Mouse (Mus musculus) kidney, postnatal 14 days (tissue): ENCODE results near the gene Prss12.
"Not testable (repeated sequence)": the region's sequence is repeated elsewhere in the genome, so short reads cannot be mapped to it uniquely, and the experiment has no call there.

Source experiments
- DNase-seq: peaks from one replicate; pipeline ENCODE4 v3.0.0; 2022; ENCODE audit warnings: mixed read lengths

The Prss12 gene

GRCm38 (mm10) chr3:123481266-123481665 lies 34.6 kb downstream of the Prss12 start:
- no peak for DNase-seq

GRCm38 (mm10) chr3:123491814-123492213 lies 45.1 kb downstream of the Prss12 start:
- DNase-seq, result no peak

GRCm38 (mm10) chr3:123493163-123493562 lies 46.5 kb downstream of the Prss12 start:
- no peak for DNase-seq

GRCm38 (mm10) chr3:123495088-123495487 lies 48.4 kb downstream of the Prss12 start:
- DNase-seq, result no peak

- no peak for DNase-seq
These were observed 52.1 kb downstream of the Prss12 start for GRCm38 (mm10) chr3:123498787-123499186.

- not testable (repeated sequence) for DNase-seq
These were observed 55.1 kb downstream of the Prss12 start for GRCm38 (mm10) chr3:123501798-123502197.

GRCm38 (mm10) chr3:123503943-123504342 lies 57.2 kb downstream of the Prss12 start:
- DNase-seq, result no peak

GRCm38 (mm10) chr3:123504783-123505182 lies 58.1 kb downstream of the Prss12 start:
- DNase-seq, result no peak

- DNase-seq, result peak; percentile 54
These were observed 59.3 kb downstream of the Prss12 start for GRCm38 (mm10) chr3:123505778-123506667.

GRCm38 (mm10) chr3:123506699-123507662 lies 60.3 kb downstream of the Prss12 start:
- DNase-seq, result peak; percentile 10

GRCm38 (mm10) chr3:123507663-123508055 lies 60.9 kb downstream of the Prss12 start:
- no peak for DNase-seq

GRCm38 (mm10) chr3:123508056-123508674 lies 61.5 kb downstream of the Prss12 start:
- DNase-seq, result peak; percentile 99

- no peak for DNase-seq
These were observed 62.1 kb downstream of the Prss12 start for GRCm38 (mm10) chr3:123508675-123509376.

GRCm38 (mm10) chr3:123511818-123512217 lies 65.1 kb downstream of the Prss12 start:
- DNase-seq, result no peak

- no peak for DNase-seq
These were observed 68.2 kb downstream of the Prss12 start for GRCm38 (mm10) chr3:123514886-123515285.

GRCm38 (mm10) chr3:123515600-123516359 lies 69.1 kb downstream of the Prss12 start:
- peak; percentile 70 for DNase-seq

- peak; percentile 47 for DNase-seq
These were observed 70.1 kb downstream of the Prss12 start for GRCm38 (mm10) chr3:123516784-123517183.

GRCm38 (mm10) chr3:123526313-123527067 lies 79.8 kb downstream of the Prss12 start:
- DNase-seq, result no peak

- peak; percentile 33 for DNase-seq
These were observed 81.2 kb downstream of the Prss12 start for GRCm38 (mm10) chr3:123527806-123528507.

- DNase-seq, result no peak
These were observed 84.4 kb downstream of the Prss12 start for GRCm38 (mm10) chr3:123531124-123531523.
